Mouse (Mus musculus): ENCODE results near the gene Kcnq2.

GRCm38 (mm10) chr2:181128963-181129362, 6.1 kb downstream of the Kcnq2 start:
- no peak for TF ChIP-seq CTCF (IDR thresholded peaks at IDR 0.05; ENCODE audit: low read depth)
- TF ChIP-seq EP300 (IDR thresholded peaks at IDR 0.05; ENCODE audit: low read depth) = no peak

All from heart, postnatal 0 days (tissue).